Comparison of ENCODE assay signal across 9 mouse cellular contexts in the genomic region with DNA sequence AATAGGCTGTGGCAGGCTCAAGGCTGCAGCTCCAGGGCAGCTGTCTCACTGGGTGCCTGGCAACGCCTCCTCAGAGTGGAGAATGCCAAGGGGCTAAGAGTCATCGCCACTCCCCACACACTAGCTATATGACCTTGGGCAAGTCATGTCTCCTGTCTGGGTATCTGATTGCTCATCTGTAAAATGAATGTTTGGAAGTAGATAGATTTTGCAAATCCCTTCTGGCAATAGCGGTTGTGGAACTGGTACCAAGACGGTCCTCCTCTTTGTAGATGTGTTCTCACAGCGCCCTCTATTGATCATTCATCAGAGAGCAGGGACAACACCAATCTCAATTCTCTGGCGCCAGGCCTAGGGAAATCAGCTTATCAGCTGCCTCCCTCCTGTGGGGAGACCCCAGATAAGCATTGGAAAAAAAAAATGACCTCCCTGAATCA. TPM values are rescaled to one million over a fixed set of nuclear protein-coding genes. Genes with fewer than 3 reads are reported as not detected.
DNase-seq lines count a peak whose midpoint lies in the region; ATAC-seq and TF ChIP-seq lines count a peak whose summit lies in the region.
"Had no signal": no experiment of that assay in that cellular context is flagged by ENCODE, and none has a peak within 500 bp of the region (broad histone marks: within the 10 kb centered on the region; RNA-seq: fewer than 3 reads in every experiment).

No protein-coding gene starts in this region.

- no peak for ATAC-seq in heart, postnatal 0 days (ENCODE audit: insufficient read depth, low read depth)
- ATAC-seq in forebrain, embryonic 12.5 days (ENCODE audit: low FRiP score), result peak; percentile 77
- ATAC-seq in liver, postnatal 0 days, result no peak
- no peak for ATAC-seq in CD4-positive, CD25-positive, alpha-beta regulatory T cell, adult 4 months

- H3K4me2 ChIP-seq in heart, postnatal 0 days (ENCODE audit: low read depth, low read length), result no peak overlapping the region
- no peak overlapping the region; the same call in 1 of the 2 replicates for H3K4me2 ChIP-seq in forebrain, embryonic 12.5 days
- no peak overlapping the region for H3K4me2 ChIP-seq in liver, postnatal 0 days (ENCODE audit: low read depth, low read length)
- H3K4me2 ChIP-seq: limb, embryonic 12.5 days had no signal

- 18% methylated on average over 6 of the region's 6 CpGs for WGBS in heart, postnatal 0 days
- 19% methylated on average over 6 of the region's 6 CpGs for WGBS in heart, embryonic 10.5 days
- WGBS in forebrain, embryonic 12.5 days, result 12% methylated on average over 6 of the region's 6 CpGs
- 21% methylated on average over 6 of the region's 6 CpGs for WGBS in liver, postnatal 0 days (ENCODE audit: insufficient replicate concordance)
- WGBS in small intestine, adult 2 months, result 18% methylated on average over 6 of the region's 6 CpGs

- H3K27ac ChIP-seq in heart, postnatal 0 days (ENCODE audit: low read depth), result no peak overlapping the region
- no peak overlapping the region for H3K27ac ChIP-seq in heart, embryonic 10.5 days
- no peak overlapping the region for H3K27ac ChIP-seq in forebrain, embryonic 12.5 days
- no peak overlapping the region for H3K27ac ChIP-seq in liver, postnatal 0 days (ENCODE audit: low read depth)
- no peak overlapping the region for H3K27ac ChIP-seq in small intestine, adult 2 months (ENCODE audit: insufficient read depth, low read depth, low read length)
- H3K27ac ChIP-seq: limb, embryonic 12.5 days had no signal

- peak; percentile 28 for TF ChIP-seq CTCF in heart, postnatal 0 days (IDR thresholded peaks at IDR 0.05; ENCODE audit: low read depth)
- peak; percentile 60 for TF ChIP-seq CTCF in liver, postnatal 0 days (IDR thresholded peaks at IDR 0.05; ENCODE audit: low read depth)
- TF ChIP-seq CTCF in small intestine, adult 2 months (IDR thresholded peaks at IDR 0.05; ENCODE audit: extremely low read depth, insufficient read length, insufficient replicate concordance, low read depth, low read length), result peak; percentile 28; the same call in 1 of the 2 replicates

- H3K4me3 ChIP-seq in heart, postnatal 0 days (ENCODE audit: low read depth, low read length), result no peak overlapping the region
- H3K4me3 ChIP-seq in heart, embryonic 10.5 days, result no peak overlapping the region
- H3K4me3 ChIP-seq in forebrain, embryonic 12.5 days (replicated peaks), result no peak overlapping the region
- H3K4me3 ChIP-seq in liver, postnatal 0 days (ENCODE audit: low read depth, low read length), result no peak overlapping the region
- no peak overlapping the region for H3K4me3 ChIP-seq in small intestine, adult 2 months (ENCODE audit: low read depth, low read length)
- H3K4me3 ChIP-seq: limb, embryonic 12.5 days had no signal

- no peak for DNase-seq in heart, postnatal 0 days (ENCODE audit: low spot score)
- DNase-seq in heart, embryonic 10.5 days (ENCODE audit: low spot score), result no peak
- DNase-seq in brain, embryonic 18.5 days (ENCODE audit: low read depth, low spot score), result peak; percentile 59
- DNase-seq in kidney, postnatal 14 days, result peak; percentile 35
- DNase-seq in liver, postnatal 0 days, result peak; percentile 19

- no peaks in the 10 kb centered on the region for H3K9me3 ChIP-seq in heart, postnatal 0 days (replicated peaks; ENCODE audit: control insufficient read depth, low read length)
- H3K9me3 ChIP-seq in heart, embryonic 10.5 days, result no peaks in the 10 kb centered on the region
- H3K9me3 ChIP-seq in forebrain, embryonic 12.5 days, result no peaks in the 10 kb centered on the region
- no peaks in the 10 kb centered on the region for H3K9me3 ChIP-seq in liver, postnatal 0 days (ENCODE audit: low read length)
- H3K9me3 ChIP-seq: limb, embryonic 12.5 days had no signal

- TF ChIP-seq EP300 in heart, postnatal 0 days (IDR thresholded peaks at IDR 0.05; ENCODE audit: low read depth), result no peak
- no peak for TF ChIP-seq EP300 in liver, postnatal 0 days (IDR thresholded peaks at IDR 0.05; ENCODE audit: low read depth)

- no peaks in the 10 kb centered on the region for H3K36me3 ChIP-seq in heart, postnatal 0 days (replicated peaks; ENCODE audit: control insufficient read depth, insufficient read depth, low read length)
- H3K36me3 ChIP-seq in heart, embryonic 10.5 days, result no peaks in the 10 kb centered on the region
- no peaks in the 10 kb centered on the region for H3K36me3 ChIP-seq in forebrain, embryonic 12.5 days (replicated peaks)
- H3K36me3 ChIP-seq in liver, postnatal 0 days (replicated peaks; ENCODE audit: insufficient read depth, low read length), result no peaks in the 10 kb centered on the region
- no peaks in the 10 kb centered on the region for H3K36me3 ChIP-seq in small intestine, adult 2 months (ENCODE audit: control insufficient read depth, insufficient read depth, low read length)
- H3K36me3 ChIP-seq: limb, embryonic 12.5 days had no signal

- TF ChIP-seq POLR2A in small intestine, adult 2 months (IDR thresholded peaks at IDR 0.05; ENCODE audit: low read depth, low read length), result no peak

- H3K4me1 ChIP-seq in heart, postnatal 0 days (ENCODE audit: control insufficient read depth, insufficient read depth), result no peaks in the 10 kb centered on the region
- H3K4me1 ChIP-seq in heart, embryonic 10.5 days, result no peaks in the 10 kb centered on the region
- no peaks in the 10 kb centered on the region for H3K4me1 ChIP-seq in forebrain, embryonic 12.5 days
- no peaks in the 10 kb centered on the region for H3K4me1 ChIP-seq in liver, postnatal 0 days (ENCODE audit: insufficient read depth)
- H3K4me1 ChIP-seq in small intestine, adult 2 months (ENCODE audit: control insufficient read depth, insufficient read depth, insufficient read length, low read length), result no peaks in the 10 kb centered on the region
- H3K4me1 ChIP-seq: limb, embryonic 12.5 days had no signal

- no peaks in the 10 kb centered on the region for H3K27me3 ChIP-seq in heart, postnatal 0 days (ENCODE audit: control insufficient read depth, insufficient read depth, low read length)
- no peaks in the 10 kb centered on the region for H3K27me3 ChIP-seq in heart, embryonic 10.5 days (ENCODE audit: insufficient read depth, poor library complexity, severe bottlenecking)
- no peaks in the 10 kb centered on the region for H3K27me3 ChIP-seq in forebrain, embryonic 12.5 days
- H3K27me3 ChIP-seq in liver, postnatal 0 days (ENCODE audit: insufficient read depth, low read length), result no peaks in the 10 kb centered on the region
- H3K27me3 ChIP-seq in small intestine, adult 2 months (ENCODE audit: control insufficient read depth, insufficient read depth, low read length), result no peaks in the 10 kb centered on the region
- H3K27me3 ChIP-seq: limb, embryonic 12.5 days had no signal

- no peak overlapping the region for H3K9ac ChIP-seq in heart, postnatal 0 days (replicated peaks; ENCODE audit: low read depth, low read length)
- no peak overlapping the region for H3K9ac ChIP-seq in forebrain, embryonic 12.5 days
- no peak overlapping the region for H3K9ac ChIP-seq in liver, postnatal 0 days (replicated peaks)
- H3K9ac ChIP-seq: limb, embryonic 12.5 days had no signal

RNA-seq across cellular contexts. Expression of gene Gp2, which starts 31.9 kb away (rescaled TPM):
- not detected in 2 replicates for total RNA-seq in heart, postnatal 0 days (2014; rRNA removed; ENCODE audit: low replicate concordance)
- polyA plus RNA-seq in heart, postnatal 0 days (2015; fragmentation: Nextera tagmentation; extraction: Ambion mirVana), result 0.65 TPM in 1 of 2 replicates, not detected in the other
- polyA plus RNA-seq in heart, embryonic 10.5 days (2016; fragmentation: Nextera tagmentation; extraction: Ambion mirVana), result not detected in 2 replicates
- polyA plus RNA-seq in forebrain, embryonic 12.5 days (2016; fragmentation: Nextera tagmentation; extraction: Ambion mirVana), result not detected in 2 replicates
- 0.17 TPM in 1 of 2 replicates, not detected in the other for polyA plus RNA-seq in liver, postnatal 0 days (2015; fragmentation: Nextera tagmentation; extraction: Ambion mirVana)
- polyA plus RNA-seq in small intestine, adult 2 months (2012; rRNA removed), result 1.2 and 257 TPM in 2 replicates
- polyA plus RNA-seq in CD4-positive, CD25-positive, alpha-beta regulatory T cell, adult 4 months (2017; shearing (Covaris generic)), result not detected
- polyA plus RNA-seq: limb, embryonic 12.5 days had no signal

RNA-seq across cellular contexts. Expression of gene Umod, which starts 51.9 kb away (rescaled TPM):
- not detected in 2 replicates for total RNA-seq in heart, postnatal 0 days (2014; rRNA removed; ENCODE audit: low replicate concordance)
- not detected in 2 replicates for polyA plus RNA-seq in heart, postnatal 0 days (2015; fragmentation: Nextera tagmentation; extraction: Ambion mirVana)
- 0.20 TPM in 1 of 2 replicates, not detected in the other for polyA plus RNA-seq in heart, embryonic 10.5 days (2016; fragmentation: Nextera tagmentation; extraction: Ambion mirVana)
- not detected in 2 replicates for polyA plus RNA-seq in forebrain, embryonic 12.5 days (2016; fragmentation: Nextera tagmentation; extraction: Ambion mirVana)
- not detected in 2 replicates for polyA plus RNA-seq in liver, postnatal 0 days (2015; fragmentation: Nextera tagmentation; extraction: Ambion mirVana)
- 0.19 TPM in 1 of 2 replicates, not detected in the other for polyA plus RNA-seq in small intestine, adult 2 months (2012; rRNA removed)
- polyA plus RNA-seq in CD4-positive, CD25-positive, alpha-beta regulatory T cell, adult 4 months (2017; shearing (Covaris generic)), result not detected
- polyA plus RNA-seq: limb, embryonic 12.5 days had no signal

Comparison
In these comparisons a context has a peak if more than half of its experiments do, and no peak if none do; other contexts are left out.
1. DNase-seq: peak in brain, embryonic 18.5 days (single experiment), kidney, postnatal 14 days (single experiment) and liver, postnatal 0 days (single experiment); none in heart, postnatal 0 days (single experiment) and heart, embryonic 10.5 days (single experiment).
2. Peak in every context shown above with its lines, with median percentiles within 50 percentile points of each other: CTCF ChIP-seq.